Mouse (Mus musculus) embryo, embryonic 10 days (tissue): ENCODE measurements around the gene Cacnb4.

ENCODE experiments used
- DNase-seq: peaks from one replicate; pipeline ENCODE4 v3.0.0-alpha.2; 2015; ENCODE audit warnings: low spot score

Cacnb4 gene

GRCm38 (mm10) chr2:52603935-52604650 is 72.5 kb downstream of the Cacnb4 start:
- no peak for DNase-seq

- DNase-seq, result no peak
Measured at GRCm38 (mm10) chr2:52603421-52603820, 73.2 kb downstream of the Cacnb4 start.

- no peak for DNase-seq
Measured at GRCm38 (mm10) chr2:52602921-52603320, 73.7 kb downstream of the Cacnb4 start.

GRCm38 (mm10) chr2:52602228-52602627 is 74.4 kb downstream of the Cacnb4 start:
- no peak for DNase-seq

- no peak for DNase-seq
Measured at GRCm38 (mm10) chr2:52597511-52597910, 79.1 kb downstream of the Cacnb4 start.

- no peak for DNase-seq
Measured at GRCm38 (mm10) chr2:52593814-52594213, 82.8 kb downstream of the Cacnb4 start.

GRCm38 (mm10) chr2:52593260-52593659 is 83.4 kb downstream of the Cacnb4 start:
- no peak for DNase-seq

- peak; percentile 94 for DNase-seq
Measured at GRCm38 (mm10) chr2:52590970-52591347, 85.7 kb downstream of the Cacnb4 start.

GRCm38 (mm10) chr2:52590340-52590969 is 86.2 kb downstream of the Cacnb4 start:
- no peak for DNase-seq

- no peak for DNase-seq
Measured at GRCm38 (mm10) chr2:52589514-52589913, 87.1 kb downstream of the Cacnb4 start.

GRCm38 (mm10) chr2:52585384-52585783 is 91.2 kb downstream of the Cacnb4 start:
- DNase-seq, result no peak

- no peak for DNase-seq
Measured at GRCm38 (mm10) chr2:52581132-52581781, 95.4 kb downstream of the Cacnb4 start.

- no peak for DNase-seq
Measured at GRCm38 (mm10) chr2:52580697-52581096, 95.9 kb downstream of the Cacnb4 start.

GRCm38 (mm10) chr2:52578846-52579245 is 97.8 kb downstream of the Cacnb4 start:
- no peak for DNase-seq

- DNase-seq, result no peak
Measured at GRCm38 (mm10) chr2:52577700-52578099, 98.9 kb downstream of the Cacnb4 start.

GRCm38 (mm10) chr2:52576546-52576945 is 100.1 kb downstream of the Cacnb4 start:
- DNase-seq, result no peak

- DNase-seq, result no peak
Measured at GRCm38 (mm10) chr2:52575637-52576175, 100.9 kb downstream of the Cacnb4 start.

GRCm38 (mm10) chr2:52574929-52575328 is 101.7 kb downstream of the Cacnb4 start:
- DNase-seq, result no peak

GRCm38 (mm10) chr2:52572221-52572620 is 104.4 kb downstream of the Cacnb4 start:
- no peak for DNase-seq

GRCm38 (mm10) chr2:52571339-52571968 is 105.2 kb downstream of the Cacnb4 start:
- DNase-seq, result no peak

GRCm38 (mm10) chr2:52570781-52571180 is 105.8 kb downstream of the Cacnb4 start:
- DNase-seq, result no peak

GRCm38 (mm10) chr2:52570171-52570570 is 106.5 kb downstream of the Cacnb4 start:
- no peak for DNase-seq
